Mouse (Mus musculus): ENCODE data around the gene Ppp1r9b.

DNA sequence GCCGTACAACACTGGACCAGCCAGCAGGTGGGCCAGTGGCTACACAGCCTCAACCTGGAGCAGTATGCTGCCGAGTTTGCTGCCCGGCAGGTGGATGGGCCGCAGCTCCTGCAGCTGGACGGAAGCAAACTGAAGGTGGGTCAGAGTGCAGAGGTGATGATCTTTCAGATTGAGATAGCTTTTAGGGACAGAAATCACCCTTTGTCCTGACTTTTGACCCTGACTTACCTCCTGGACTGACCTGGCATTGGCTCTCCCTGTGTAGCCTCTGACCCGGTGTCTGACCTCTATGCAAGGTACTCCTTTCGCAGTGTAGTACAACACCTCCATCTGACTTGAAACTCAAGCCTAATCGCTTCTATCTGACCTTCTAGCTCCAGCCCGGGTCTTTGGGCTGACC, 32.6 kb downstream of the Ppp1r9b start:
- no peak for TF ChIP-seq POLR2A (IDR thresholded peaks at IDR 0.05; ENCODE audit: low read depth, low read length)
- TF ChIP-seq CTCF (conservative IDR thresholded peaks at IDR 0.05; ENCODE audit: insufficient read depth, insufficient read length, low read depth, low read length) = no peak

Data from kidney, adult 2 months (tissue).